Mouse (Mus musculus): ENCODE data around the gene Smo. TPM values are rescaled to one million over a fixed set of nuclear protein-coding genes. Genes with fewer than 3 reads are reported as not detected.
A peak's percentile ranks its signal among the peaks of the same experiment; 100 is the strongest.

Smo gene
- total RNA-seq, 2 experiments from 2014 or later = 9.8 TPM

DNA sequence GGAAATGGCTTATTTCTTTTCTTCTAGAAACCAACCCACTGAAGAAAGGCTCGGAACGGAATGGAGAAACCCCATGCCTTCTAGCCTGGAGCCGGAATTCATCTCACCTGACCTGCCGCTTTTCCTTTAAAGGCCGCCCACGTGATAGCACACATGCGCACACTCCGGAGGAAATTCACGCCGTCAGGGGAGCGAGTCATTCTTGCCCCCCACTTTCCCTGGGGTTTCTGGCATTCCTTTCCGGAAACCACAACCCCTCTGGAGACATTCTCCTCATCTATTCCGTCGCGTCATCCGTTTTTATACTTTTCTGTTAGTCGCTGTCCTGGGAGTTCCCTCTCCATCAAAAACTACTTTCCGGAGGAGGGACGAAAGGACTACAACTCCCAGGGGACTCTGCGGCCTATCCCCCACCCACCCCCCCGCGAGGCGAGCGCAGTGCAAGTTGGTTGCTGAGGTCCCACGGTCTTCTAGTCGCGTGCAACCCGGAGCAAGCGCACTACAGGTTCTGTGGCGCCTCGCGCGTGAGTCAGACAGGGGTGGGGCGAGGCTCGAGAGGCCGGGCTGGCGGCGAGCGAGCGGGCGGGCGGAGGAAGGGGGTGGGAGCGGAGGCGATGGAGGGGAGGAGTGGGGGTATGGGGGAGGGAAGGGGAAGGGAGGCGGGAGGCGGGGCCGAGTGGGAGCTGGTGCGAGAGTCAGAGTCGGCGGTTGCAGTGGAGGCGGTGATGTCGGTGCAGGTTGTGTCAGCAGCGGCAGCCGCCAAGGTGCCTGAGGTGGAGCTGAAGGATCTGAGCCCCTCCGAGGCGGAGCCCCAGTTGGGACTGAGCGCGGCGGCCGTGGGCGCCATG is 32.7 kb downstream of the Smo start, which contains the start of gene Ahcyl2:
Ahcyl2 (plus strand) TSS at position 199 of the 848 bp plus-strand sequence.
- intact Hi-C loops (cut with DNase I) = loop anchor here (2.0 to 5.0 kb wide), 2 partner anchors 44 to 53 kb away; no protein-coding TSS in a partner anchor

DNA sequence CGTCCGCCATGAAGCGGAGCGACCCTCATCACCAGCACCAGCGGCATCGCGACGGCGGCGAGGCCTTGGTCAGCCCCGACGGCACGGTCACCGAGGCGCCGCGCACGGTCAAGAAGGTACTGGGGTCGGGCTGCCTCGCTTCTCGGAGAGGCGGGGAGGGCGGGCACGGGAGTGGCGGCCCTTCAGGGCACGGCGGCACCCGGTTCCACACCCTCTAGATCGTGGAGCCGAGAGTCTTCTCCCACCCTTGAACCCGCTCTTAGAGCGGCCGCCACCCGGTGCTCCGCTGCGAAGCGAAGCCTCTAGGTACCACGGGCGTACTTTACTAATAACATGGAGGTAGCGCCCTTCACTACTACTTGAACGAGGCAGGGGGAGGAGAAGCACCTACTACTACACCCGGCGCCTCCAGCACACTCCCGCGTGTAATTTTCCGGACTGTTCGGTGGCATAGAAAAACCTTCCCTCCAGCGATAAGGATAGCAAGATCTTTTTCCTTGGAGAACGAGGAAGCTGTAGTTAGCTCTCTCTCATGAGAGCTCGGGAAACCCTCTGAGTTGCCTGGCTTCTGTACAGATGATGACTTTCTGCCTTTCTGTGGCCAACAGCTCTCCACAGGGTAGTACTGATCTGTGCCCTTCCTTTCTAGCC is 33.6 kb downstream of the Smo start:
- DNase-seq (ENCODE audit: low spot score in 2 of 2) = peak in 1 of 2 experiments; percentile 23
- intact Hi-C loops (cut with DNase I) = loop anchor here (2.0 to 5.0 kb wide), 2 partner anchors 43 to 52 kb away; no protein-coding TSS in a partner anchor

More for the DNA sequence above, 32.7 kb downstream of the Smo start, which contains the start of gene Ahcyl2:
- DNase-seq (ENCODE audit: low spot score in 2 of 2) = peak; percentile 96 to 97

GRCm38 (mm10) chr6:29770672-29771321 is 35.5 kb downstream of the Smo start:
- intact Hi-C loops (cut with DNase I) = no loop called here
- no peak for DNase-seq (ENCODE audit: low spot score in 2 of 2)

DNA sequence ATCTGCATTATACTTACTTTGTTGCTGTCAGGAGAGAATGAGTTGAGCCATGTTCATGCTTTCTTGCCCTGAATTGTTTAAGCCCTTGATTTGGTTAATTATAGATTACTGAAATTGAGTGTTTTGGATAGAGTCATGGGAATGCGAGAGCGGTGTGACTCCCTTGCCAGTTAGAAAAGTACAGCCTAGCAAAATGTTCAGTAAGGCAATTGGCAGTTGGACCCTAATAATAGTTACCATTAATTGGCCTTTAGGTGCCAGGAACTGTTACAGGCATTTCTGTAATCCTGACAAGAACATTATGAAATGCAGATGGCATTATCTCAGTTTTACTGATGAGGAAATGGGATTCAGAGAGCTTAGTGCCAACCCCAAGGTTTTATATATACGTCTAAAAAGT is 36.9 kb downstream of the Smo start:
- DNase-seq (ENCODE audit: low spot score in 2 of 2) = no peak
- intact Hi-C loops (cut with DNase I) = no loop called here

DNA sequence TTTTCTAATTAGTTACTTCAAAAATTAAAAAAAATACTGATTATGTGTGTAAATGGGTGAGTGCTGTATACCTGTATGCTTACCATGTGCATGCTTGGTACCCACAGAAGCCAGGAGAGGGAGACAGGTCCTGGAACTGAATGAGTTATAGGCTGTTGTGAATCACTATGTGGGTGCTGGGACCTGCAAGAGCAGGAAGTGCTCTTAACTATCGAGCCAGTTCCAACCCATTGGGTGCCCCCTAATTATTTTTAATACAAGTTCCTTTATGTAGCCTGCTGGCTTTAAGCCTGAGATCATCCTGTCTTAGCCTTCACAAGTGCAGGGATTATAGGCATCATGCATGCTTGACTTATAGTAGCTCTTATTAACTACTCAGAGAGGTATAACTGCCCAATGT is 38.9 kb downstream of the Smo start:
- intact Hi-C loops (cut with DNase I) = no loop called here
- no peak for DNase-seq (ENCODE audit: low spot score in 2 of 2)

- DNase-seq (ENCODE audit: low spot score in 2 of 2) = peak; percentile 37 to 41
Measured at GRCm38 (mm10) chr6:29775609-29776008, 40.3 kb downstream of the Smo start.

GRCm38 (mm10) chr6:29776542-29777237 is 41.4 kb downstream of the Smo start:
- intact Hi-C loops (cut with DNase I) = no loop called here
- no peak for DNase-seq (ENCODE audit: low spot score in 2 of 2)

More at GRCm38 (mm10) chr6:29775609-29776008, 40.3 kb downstream of the Smo start:
- intact Hi-C loops (cut with DNase I) = no loop called here

GRCm38 (mm10) chr6:29777238-29777555 is 41.9 kb downstream of the Smo start:
- DNase-seq (ENCODE audit: low spot score in 2 of 2) = no peak
- intact Hi-C loops (cut with DNase I) = no loop called here

GRCm38 (mm10) chr6:29780082-29780481 is 44.8 kb downstream of the Smo start:
- DNase-seq (ENCODE audit: low spot score in 2 of 2) = no peak
- intact Hi-C loops (cut with DNase I) = no loop called here

- intact Hi-C loops (cut with DNase I) = no loop called here
- no peak for DNase-seq (ENCODE audit: low spot score in 2 of 2)
Measured at GRCm38 (mm10) chr6:29780571-29780970, 45.3 kb downstream of the Smo start.

DNA sequence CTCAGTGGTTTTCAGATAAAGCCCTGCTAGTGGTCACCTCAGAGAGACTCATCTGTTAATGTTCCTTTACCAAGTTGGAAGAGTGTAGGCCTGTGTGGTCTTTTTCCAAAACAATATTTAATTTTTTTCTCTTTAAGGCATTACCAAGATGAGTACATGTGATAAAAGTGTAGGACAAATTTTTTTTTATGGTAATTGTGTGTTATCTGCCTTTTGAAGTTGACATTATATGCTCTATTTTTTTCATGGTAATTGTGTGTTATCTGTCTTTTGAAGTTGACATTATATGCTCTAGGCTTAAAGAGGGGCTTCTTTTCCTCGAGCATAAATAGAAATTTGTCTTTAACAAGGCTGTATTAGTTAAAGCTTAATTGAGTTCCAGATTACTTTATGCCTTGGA is 46.9 kb downstream of the Smo start:
- intact Hi-C loops (cut with DNase I) = no loop called here
- no peak for DNase-seq (ENCODE audit: low spot score in 2 of 2)

- no peak for DNase-seq (ENCODE audit: low spot score in 2 of 2)
- intact Hi-C loops (cut with DNase I) = no loop called here
Measured at GRCm38 (mm10) chr6:29783960-29784359, 48.7 kb downstream of the Smo start.

DNA sequence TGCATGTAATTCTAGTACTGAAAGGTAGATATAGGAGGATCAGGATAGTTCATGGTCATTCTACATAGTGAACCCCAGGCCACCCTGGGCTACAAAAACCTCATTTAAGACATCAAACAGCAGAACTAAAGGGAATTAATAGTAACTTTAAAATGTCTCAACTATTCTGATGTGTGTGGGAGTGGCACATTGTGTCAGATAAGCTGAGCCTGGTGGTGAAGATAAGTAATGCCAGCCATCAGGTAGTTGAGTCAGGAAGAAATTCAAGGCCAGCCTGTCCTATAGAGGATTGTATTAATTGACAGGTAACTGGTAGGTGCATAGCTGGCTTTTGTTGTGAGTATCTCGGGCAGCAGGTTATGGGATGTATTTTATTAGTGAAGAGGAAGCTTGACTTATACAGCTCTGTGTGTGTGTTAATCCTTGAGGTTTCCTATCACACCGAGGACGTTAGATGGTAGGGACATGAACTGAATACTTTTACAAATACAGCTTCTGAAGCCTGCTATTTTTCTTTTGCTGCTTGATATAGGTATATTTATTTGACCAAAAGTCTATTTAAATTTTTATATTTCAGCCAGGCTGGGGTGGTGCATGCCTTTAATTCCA is 49.2 kb downstream of the Smo start:
- DNase-seq (ENCODE audit: low spot score in 2 of 2) = no peak
- intact Hi-C loops (cut with DNase I) = no loop called here

DNA sequence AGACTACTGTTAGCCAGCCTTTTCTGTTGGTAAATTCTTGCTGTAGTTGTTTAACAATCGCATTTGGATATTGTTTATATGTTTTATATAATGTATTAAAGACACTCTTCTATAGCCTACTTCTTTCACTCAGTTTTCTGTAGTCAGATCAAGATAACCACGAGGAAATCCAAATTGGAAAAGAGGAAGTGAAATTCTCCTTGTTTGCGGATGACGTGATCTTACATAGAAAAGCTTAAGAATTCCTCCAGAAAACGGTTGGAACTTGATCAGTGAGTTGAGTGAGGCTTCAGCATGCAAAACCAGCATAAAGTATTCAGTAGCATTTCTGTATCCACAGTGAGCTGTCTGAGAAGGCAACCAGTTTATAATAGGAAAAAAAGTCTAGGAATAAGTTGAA is 50.5 kb downstream of the Smo start:
- no peak for DNase-seq (ENCODE audit: low spot score in 2 of 2)
- intact Hi-C loops (cut with DNase I) = no loop called here

GRCm38 (mm10) chr6:29788779-29789350 is 53.6 kb downstream of the Smo start:
- intact Hi-C loops (cut with DNase I) = no loop called here
- no peak for DNase-seq (ENCODE audit: low spot score in 2 of 2)

DNA sequence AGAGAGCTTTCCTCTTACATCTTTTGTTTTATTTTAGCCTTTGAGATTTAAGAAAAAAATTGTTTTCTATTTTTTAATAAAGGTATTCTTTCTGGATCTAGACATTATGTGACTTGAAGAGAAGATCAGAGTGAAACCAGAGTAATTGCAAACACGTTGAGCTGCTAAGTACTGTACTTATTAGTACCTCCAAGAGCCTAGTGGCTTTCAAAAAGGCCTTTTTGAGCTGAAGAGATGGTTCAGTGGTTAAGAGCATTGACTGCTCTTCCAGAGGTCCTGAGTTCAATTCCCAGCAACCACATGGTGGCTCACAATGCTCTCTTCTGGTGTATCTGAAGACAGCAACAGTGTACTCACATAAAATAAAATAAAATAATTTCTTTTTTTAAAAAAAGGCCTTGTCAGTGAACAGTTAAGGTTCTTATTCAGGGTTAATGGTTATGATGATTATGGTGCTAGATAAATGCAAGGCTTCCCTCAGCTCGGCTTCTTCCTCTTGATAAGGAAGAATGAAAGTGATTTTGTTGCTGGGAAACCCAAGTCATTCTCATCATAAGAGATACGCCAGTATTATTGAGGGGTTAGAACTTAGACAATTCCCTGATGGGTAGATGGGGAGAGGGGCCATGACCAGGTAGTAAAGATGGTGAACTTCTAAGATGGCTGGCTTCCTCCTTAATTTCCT is 54.9 kb downstream of the Smo start:
- DNase-seq (ENCODE audit: low spot score in 2 of 2) = no peak
- intact Hi-C loops (cut with DNase I) = no loop called here

GRCm38 (mm10) chr6:29793520-29793919 is 58.2 kb downstream of the Smo start:
- intact Hi-C loops (cut with DNase I) = no loop called here
- DNase-seq (ENCODE audit: low spot score in 2 of 2) = no peak

- intact Hi-C loops (cut with DNase I) = no loop called here
- no peak for DNase-seq (ENCODE audit: low spot score in 2 of 2)
Measured at GRCm38 (mm10) chr6:29794582-29794981, 59.3 kb downstream of the Smo start.
